Comparison of ENCODE assay signal across 8 mouse cellular contexts in genomic region chr3:40744836-40745660, GRCm38 (mm10). TPM values are rescaled to one million over a fixed set of nuclear protein-coding genes. Genes with fewer than 3 reads are reported as not detected.
A peak's percentile ranks its signal among the peaks of the same experiment; 100 is the strongest.
DNase-seq lines count a peak whose midpoint lies in the region; ATAC-seq and TF ChIP-seq lines count a peak whose summit lies in the region.

No protein-coding gene starts in this region.

- H3K9ac ChIP-seq in lung, embryonic 15.5 days: peak overlapping the region; percentile 51

- peaks cover 12% of the 10 kb centered on the region for H3K4me1 ChIP-seq in lung, embryonic 15.5 days
- H3K4me1 ChIP-seq in olfactory bulb, adult 2 months (ENCODE audit: control insufficient read depth, insufficient read depth, low read length): peaks cover 2% of the 10 kb centered on the region; the same call in 1 of the 2 replicates

- H3K4me2 ChIP-seq in lung, embryonic 15.5 days: peak overlapping the region; percentile 93

- peak; percentile 98 for DNase-seq in MN1 (ENCODE audit: low spot score)
- DNase-seq in cerebellum, adult 8-10 months: peak; percentile 94
- DNase-seq in forelimb bud, embryonic 11.5 days (ENCODE audit: low read depth, low spot score): peak; percentile 75
- DNase-seq in layer of hippocampus, adult 9-10 months (ENCODE audit: low spot score): peak; percentile 50
- DNase-seq in thymus, adult 18-20 months: peak; percentile 89 to 91

- under 1% methylated on average over 35 of the region's 93 CpGs for WGBS in lung, embryonic 15.5 days
- WGBS in olfactory bulb, adult 2 months: under 1% methylated on average over 66 of the region's 93 CpGs

- H3K27ac ChIP-seq in lung, embryonic 15.5 days: peak overlapping the region; percentile 74
- H3K27ac ChIP-seq in olfactory bulb, adult 2 months (ENCODE audit: insufficient read depth, low read depth, low read length): peak overlapping the region; percentile 64

- no peak for TF ChIP-seq CTCF in olfactory bulb, adult 2 months (IDR thresholded peaks at IDR 0.05; ENCODE audit: insufficient read depth, low read depth, low read length)

- H3K27me3 ChIP-seq in lung, embryonic 15.5 days: peaks cover 8% of the 10 kb centered on the region; the same call in 1 of the 2 replicates

- peak; percentile 84 for ATAC-seq in hematopoietic stem cell, adult 5-6 weeks (replicated peaks in 1 of 2; ENCODE audit: insufficient read depth in 1 of 2, low FRiP score in 2 of 2, low TSS enrichment in 1 of 2, low read depth in 1 of 2, poor library complexity in 2 of 2, severe bottlenecking in 2 of 2)
- ATAC-seq in lung, embryonic 15.5 days (ENCODE audit: borderline replicate concordance, extremely low read depth, low FRiP score, low TSS enrichment): peak; percentile 98

- H3K36me3 ChIP-seq in lung, embryonic 15.5 days: no peaks in the 10 kb centered on the region

- H3K4me3 ChIP-seq in lung, embryonic 15.5 days: peak overlapping the region; percentile 63
- H3K4me3 ChIP-seq in olfactory bulb, adult 2 months (ENCODE audit: insufficient read depth, low read depth, low read length): peak overlapping the region; percentile 79

- TF ChIP-seq POLR2A in olfactory bulb, adult 2 months (IDR thresholded peaks at IDR 0.05; ENCODE audit: insufficient read depth, low read depth, low read length): peak; percentile 87

- H3K9me3 ChIP-seq in lung, embryonic 15.5 days: no peaks in the 10 kb centered on the region

RNA-seq across cellular contexts. Expression of gene Hspa4l, which starts 0.8 kb away (rescaled TPM):
- total RNA-seq in hematopoietic stem cell, adult 5-6 weeks (2017): 41.6 and 49.2 TPM in 2 replicates
- polyA plus RNA-seq in lung, embryonic 15.5 days (2015; fragmentation: Nextera tagmentation; extraction: Ambion mirVana): 16.9 and 20.4 TPM in 2 replicates
- 286 TPM in 1 of 2 replicates, not detected in the other for polyA plus RNA-seq in olfactory bulb, adult 2 months (2012; ENCODE audit: insufficient read depth, insufficient read length, low replicate concordance, missing spikeins)

RNA-seq across cellular contexts. Expression of gene Slc25a31, which starts 36.4 kb away (rescaled TPM):
- not detected in 2 replicates for total RNA-seq in hematopoietic stem cell, adult 5-6 weeks (2017)
- polyA plus RNA-seq in lung, embryonic 15.5 days (2015; fragmentation: Nextera tagmentation; extraction: Ambion mirVana): 0.11 and 0.26 TPM in 2 replicates
- polyA plus RNA-seq in olfactory bulb, adult 2 months (2012; ENCODE audit: insufficient read depth, insufficient read length, low replicate concordance, missing spikeins): not detected in 2 replicates

RNA-seq across cellular contexts. Expression of gene Plk4, which starts 54.8 kb away (rescaled TPM):
- total RNA-seq in hematopoietic stem cell, adult 5-6 weeks (2017): 59.2 and 60.2 TPM in 2 replicates
- 71.9 and 72.9 TPM in 2 replicates for polyA plus RNA-seq in lung, embryonic 15.5 days (2015; fragmentation: Nextera tagmentation; extraction: Ambion mirVana)
- polyA plus RNA-seq in olfactory bulb, adult 2 months (2012; ENCODE audit: insufficient read depth, insufficient read length, low replicate concordance, missing spikeins): not detected in 2 replicates

Comparison
In these comparisons a context has a peak if more than half of its experiments do, and no peak if none do; other contexts are left out.
1. Peak in every context shown above with its lines: DNase-seq, ATAC-seq, H3K4me3 ChIP-seq and H3K27ac ChIP-seq.